Mouse (Mus musculus) kidney, adult 9 months (tissue): ENCODE results near the gene Fn3k.
A peak's percentile ranks its signal among the peaks of the same experiment; 100 is the strongest.

ENCODE experiments used
- DNase-seq: peaks from one replicate; pipeline ENCODE4 v3.0.0; 2022

The Fn3k gene

DNA sequence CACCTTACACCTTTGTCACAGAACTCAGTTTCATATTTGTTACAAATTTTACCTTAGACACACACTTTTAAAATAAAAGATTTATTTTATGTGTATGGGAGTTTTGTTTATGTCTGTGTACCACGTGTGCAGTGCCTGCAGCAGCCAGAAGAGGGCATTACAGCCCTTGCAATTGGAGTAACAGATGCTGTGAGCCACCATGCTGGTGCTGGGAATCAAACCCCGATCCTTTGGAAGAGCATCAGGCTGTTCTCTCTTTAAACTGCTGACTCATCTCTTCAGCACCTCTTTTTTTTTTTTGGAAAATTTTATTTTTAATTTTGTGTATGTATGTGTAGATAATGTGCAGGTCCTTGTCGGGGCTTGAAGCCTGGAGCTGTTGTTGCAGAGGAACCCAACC, 23.2 kb downstream of the Fn3k start:
- DNase-seq, result no peak

DNA sequence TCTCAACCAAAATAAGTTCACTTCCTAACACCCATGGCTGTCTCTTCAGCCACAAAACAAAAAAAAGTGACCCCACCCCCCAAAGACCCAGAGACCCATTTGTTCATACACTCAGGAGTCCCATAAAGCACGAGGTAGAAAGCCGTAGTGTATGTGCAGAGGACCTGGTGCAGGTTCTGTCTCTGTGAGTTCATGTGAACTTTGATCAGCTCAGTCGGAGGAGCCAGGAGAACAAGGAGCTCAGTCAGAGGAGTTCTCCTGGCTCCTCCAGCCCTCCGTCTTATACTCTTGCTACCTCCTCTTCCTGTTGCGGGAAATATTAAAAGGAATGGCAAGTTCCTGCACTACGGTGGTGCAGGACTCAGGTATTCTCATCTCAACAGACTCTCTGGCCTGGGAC, 32.7 kb downstream of the Fn3k start:
- DNase-seq, result no peak

DNA sequence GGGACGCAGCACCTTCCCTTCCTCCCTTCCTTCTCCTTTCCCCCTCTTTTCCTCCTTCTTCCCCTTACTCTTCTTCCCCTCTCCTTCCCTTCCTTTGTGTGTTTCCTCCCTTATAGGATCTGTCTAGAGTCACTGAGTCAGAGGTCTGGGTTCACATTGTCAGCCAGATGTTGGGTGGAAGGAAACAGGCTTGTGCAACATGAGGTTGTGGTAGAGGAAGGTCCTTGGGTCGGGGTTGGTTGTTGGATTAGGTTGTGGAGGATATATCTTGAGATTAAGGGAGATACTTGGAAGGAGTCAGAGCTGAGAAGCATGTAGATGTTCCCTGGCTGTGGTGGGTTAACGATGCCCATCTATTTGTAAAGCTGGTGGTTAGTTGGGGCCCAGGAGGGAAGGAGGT, 40.1 kb downstream of the Fn3k start:
- no peak for DNase-seq

DNA sequence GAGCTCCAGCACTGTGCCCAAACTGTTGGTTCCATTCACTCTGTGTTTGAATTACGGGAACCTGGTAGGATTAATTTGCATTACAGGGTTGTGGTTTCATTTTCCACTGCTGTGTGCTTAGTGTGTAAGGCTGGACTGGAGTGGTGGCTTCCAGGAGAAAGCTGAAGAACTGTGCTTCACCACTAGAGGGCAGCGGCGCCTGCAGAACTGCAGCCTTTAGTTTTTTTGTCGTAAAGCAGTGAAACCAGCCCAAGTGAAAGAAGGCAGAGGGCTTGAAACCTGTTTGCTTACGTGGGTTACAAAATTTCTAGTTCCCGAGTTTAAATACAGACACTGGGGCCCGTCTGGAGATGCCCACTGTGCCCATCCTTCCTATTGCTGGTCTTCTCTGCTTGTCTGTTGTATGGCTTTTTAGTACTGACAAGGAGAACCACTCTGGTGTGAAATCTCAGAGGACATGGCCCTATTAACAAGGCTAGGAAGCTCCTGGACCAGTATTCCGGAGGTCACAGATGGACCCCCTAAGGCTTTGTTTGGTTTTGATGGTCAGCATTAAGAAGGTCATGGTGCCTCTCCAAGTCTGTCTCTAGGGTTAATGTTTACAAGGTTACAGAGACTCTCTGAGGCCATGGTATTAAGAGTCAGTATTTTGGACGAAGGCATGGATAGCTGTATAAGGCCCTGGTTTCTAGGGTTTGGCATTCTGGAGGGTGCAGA, 41.1 kb downstream of the Fn3k start:
- DNase-seq, result peak; percentile 79

- no peak for DNase-seq
Measured at GRCm38 (mm10) chr11:121479476-121480203, 44.9 kb downstream of the Fn3k start.

- DNase-seq, result peak; percentile 30
Measured at GRCm38 (mm10) chr11:121481129-121481528, 46.4 kb downstream of the Fn3k start.

DNA sequence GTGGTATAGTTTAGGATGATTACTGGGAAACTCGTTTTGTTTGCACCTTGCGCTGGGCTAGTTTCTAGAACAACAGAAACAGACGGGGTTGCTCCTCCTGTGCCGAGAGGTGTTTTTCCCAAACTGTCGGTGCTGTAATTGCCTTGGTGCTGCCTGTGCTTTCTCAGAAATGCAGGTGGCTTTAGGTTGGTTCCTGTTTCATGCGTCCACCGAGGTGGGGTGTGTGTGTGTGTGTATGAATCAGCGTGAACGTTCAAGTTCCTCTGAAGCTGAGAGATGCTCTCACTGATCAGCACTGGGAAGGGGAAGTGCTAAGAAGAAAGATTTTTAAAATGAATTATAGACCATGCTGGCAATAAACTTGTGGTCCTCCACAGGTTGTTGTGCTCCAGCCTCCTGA, 51.2 kb downstream of the Fn3k start:
- no peak for DNase-seq

DNA sequence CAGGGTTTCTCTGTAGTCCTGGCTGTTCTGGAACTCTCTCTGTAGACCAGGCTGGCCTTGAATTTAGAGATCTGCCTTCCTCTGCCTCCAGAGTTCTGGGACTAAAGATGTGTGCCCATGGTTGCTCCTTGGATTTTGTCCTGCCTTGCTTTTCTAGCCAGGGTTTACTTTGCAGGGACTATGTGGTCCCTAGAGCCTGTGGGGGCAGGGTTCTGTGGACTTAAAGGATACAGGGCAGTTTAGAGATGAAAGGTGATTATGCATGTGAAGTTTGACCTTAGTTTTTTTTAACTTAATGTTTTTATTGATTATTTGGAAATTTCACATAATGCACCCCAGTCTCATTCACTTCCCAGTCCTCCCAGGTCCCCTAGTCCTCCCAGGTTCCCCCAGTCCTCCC, 55.9 kb downstream of the Fn3k start:
- DNase-seq, result no peak
